Mouse (Mus musculus) ovary, postnatal 10 days (tissue): Measurements from ENCODE around the gene Cyld.
"Not testable (repeated sequence)": the region's sequence is repeated elsewhere in the genome, so short reads cannot be mapped to it uniquely, and the experiment has no call there.

ENCODE experiments used
- DNase-seq: peaks from one replicate; pipeline ENCODE4 v3.0.0; 2022; ENCODE audit warnings: low spot score

The Cyld gene

DNA sequence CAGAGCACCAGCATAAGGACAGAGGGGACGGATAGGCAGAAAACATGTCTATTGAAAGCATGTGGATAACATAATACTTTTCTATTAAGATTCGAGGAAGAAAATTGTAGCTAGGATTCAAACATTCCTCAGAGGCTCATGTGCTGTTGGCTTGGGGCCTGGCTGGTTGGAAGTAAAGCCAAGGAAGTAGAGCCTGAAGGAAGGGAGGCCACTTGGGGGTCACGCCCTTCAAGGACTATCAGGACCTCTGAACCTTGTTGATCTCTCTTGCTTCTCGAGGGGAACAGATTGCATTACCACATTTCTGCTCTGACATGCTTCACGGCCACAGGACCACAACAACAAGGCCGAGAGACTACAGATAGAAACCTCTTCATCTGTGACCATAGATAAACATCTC is 7.7 kb upstream of the Cyld start:
- DNase-seq, result no peak

DNA sequence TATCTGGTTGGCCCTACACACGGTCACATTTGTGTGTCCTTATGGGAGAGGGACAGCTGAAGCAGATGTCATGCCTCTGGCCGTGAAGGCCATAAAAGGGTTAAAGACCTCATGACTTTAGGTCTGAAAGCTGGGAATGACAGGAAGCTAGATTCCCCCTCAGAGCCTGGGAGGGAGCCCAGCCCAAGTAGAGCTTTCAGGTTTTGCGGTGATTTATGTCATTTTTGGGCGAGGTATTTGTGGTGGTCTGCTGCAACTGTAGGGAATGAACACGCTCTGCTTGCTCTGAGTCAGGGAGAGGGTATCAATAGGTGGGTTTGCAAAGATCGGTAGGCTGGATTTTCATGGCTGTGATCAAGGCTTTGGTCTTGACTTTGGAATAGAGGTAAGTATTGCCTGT is 6.9 kb upstream of the Cyld start:
- DNase-seq, result no peak

GRCm38 (mm10) chr8:88691342-88691948 is 5.4 kb upstream of the Cyld start:
- no peak for DNase-seq

DNA sequence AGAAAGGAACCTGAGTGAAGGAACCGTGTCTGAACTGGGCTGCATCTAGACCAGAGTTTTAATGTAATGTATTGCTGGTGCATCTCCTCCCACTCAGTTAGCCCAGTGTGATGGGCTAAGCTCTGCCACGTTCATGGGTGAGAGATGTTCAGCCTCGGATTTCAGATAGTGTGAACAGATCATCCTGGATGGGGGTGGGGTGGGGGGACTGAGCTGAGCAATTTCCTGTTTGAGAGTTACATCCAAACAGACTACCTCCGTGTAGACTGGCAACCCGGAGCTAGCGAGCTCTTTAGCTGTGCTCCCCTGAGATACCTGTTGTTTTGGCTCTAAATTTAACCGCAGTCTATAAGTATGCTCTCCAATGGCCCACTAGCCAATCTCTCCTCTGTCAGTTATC is 4.9 kb upstream of the Cyld start:
- no peak for DNase-seq

GRCm38 (mm10) chr8:88692866-88693265 is 4.0 kb upstream of the Cyld start:
- no peak for DNase-seq

DNA sequence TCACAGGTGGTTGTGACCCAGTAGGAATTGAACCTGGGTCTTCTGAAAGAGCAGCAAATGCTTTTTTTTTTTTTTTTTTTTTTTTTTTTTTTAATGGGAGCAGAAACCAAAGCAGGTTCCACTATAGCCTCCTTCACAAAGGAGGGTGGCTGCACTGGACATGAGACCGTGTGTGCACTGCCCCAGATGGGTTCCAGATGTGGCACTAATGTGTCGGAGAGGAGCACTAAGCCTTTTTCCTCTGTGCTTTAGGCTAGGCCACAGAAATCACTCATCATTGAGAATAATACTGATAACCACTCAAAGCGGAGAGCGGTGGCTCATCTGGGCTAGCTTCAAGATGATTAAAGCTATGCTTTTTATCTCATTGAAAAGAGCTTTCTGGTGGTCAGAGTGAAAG is 3.5 kb upstream of the Cyld start:
- no peak for DNase-seq

DNA sequence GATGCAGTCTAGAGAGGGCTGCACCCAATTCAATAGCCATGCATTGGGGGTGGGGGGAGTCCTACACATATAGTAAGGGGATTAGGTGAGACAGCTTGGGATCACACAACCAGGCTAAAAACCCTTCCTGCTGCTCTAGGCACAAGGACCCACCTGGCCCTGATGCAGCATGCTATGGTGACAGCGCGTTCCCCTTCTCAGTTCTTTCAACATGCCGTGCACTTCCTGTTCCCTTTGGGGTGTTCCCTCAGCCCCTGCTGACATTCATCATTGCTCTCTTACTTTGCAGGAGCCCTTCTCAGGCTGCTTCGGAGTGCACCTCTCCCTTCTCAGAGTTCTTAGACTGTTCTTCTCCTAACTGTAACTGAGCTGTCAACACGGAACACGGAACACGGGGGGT is 2.5 kb upstream of the Cyld start:
- DNase-seq, result no peak

DNA sequence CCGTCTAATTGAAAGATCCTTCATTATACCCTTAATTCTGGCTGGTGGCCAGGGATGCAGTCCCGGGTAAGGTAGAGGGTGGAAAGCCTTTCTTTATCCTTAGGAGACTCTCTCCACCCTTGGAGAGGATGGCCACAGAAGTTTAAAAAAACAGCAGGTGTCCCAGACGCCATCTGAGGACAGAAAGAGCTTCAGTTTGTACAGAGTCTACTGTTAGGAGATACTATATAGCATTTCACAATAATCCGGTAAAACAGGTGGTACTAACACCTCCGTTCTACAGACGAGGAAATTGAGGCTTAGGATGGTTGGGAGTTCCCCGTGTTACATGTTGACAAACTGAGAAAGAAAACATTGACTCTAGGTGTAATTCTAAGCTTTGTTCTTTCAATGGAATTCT is 600 bp upstream of the Cyld start:
- no peak for DNase-seq

- no peak for DNase-seq
These were observed 809 bp downstream of the Cyld start for GRCm38 (mm10) chr8:88697642-88698031.

GRCm38 (mm10) chr8:88698048-88698447 is 1.2 kb downstream of the Cyld start:
- DNase-seq, result no peak

DNA sequence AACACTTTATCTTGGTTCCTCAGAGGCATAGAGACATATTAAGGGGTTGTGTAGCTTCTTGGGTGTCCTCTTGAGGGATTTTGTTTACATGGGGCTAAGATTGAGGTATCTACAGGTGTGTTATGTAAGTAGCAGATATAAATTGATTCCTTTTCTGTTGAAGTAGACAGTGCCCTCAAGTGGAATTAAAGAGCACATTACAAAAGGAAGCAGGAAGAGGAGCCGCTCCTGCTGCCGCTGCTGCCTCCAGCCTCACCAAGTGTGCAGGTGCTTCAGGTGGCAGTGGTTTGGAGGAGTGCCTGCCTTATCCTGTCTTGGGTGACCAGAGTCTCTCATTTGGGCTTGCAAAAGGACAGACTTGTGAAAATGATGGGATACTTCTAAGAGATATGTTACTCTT is 4.8 kb downstream of the Cyld start:
- no peak for DNase-seq

DNA sequence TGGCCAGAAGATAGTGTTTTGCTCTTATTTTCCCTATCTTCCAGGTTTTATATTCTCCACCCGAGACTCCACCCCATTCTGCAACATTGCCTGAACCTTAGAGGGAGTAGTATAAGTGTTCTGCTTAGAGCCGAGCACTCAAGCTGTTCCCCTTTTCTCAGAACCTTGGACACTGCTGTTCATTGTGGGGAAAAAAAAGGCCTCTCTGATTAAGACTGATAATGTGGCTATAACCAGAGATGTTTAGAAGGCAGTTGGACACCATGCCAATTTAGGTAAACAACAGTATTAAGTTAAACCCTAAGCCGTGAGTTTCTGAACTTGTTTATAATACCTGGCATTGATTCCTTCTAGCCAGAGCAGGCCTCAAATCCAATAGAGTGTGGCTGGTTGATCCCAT is 6.0 kb downstream of the Cyld start:
- DNase-seq, result no peak

GRCm38 (mm10) chr8:88723256-88723963 is 26.6 kb downstream of the Cyld start:
- DNase-seq, result no peak

- peak; percentile 72 for DNase-seq
These were observed 58.5 kb downstream of the Cyld start for GRCm38 (mm10) chr8:88755175-88755791.

DNA sequence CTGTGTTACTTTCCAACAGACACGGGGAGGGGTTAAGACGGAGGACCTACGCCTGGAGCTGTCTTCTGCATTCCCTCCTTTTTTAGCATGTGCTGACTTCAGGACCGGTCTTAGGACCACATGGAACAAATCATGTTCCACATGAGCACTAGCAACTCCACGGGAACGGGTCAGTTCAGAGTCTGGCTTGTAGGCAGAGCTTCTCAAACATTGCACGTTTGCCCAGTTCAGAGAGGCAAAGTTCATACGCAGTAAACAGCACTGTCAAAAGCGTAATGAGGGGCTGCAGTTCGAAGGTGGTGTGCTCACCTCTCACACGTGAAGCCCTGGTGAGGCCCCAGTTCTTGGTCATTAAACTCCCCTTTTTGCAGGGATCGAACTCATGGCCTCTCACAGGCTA is 65.2 kb downstream of the Cyld start:
- no peak for DNase-seq

GRCm38 (mm10) chr8:88771241-88771640 is 74.4 kb downstream of the Cyld start:
- DNase-seq, result no peak

DNA sequence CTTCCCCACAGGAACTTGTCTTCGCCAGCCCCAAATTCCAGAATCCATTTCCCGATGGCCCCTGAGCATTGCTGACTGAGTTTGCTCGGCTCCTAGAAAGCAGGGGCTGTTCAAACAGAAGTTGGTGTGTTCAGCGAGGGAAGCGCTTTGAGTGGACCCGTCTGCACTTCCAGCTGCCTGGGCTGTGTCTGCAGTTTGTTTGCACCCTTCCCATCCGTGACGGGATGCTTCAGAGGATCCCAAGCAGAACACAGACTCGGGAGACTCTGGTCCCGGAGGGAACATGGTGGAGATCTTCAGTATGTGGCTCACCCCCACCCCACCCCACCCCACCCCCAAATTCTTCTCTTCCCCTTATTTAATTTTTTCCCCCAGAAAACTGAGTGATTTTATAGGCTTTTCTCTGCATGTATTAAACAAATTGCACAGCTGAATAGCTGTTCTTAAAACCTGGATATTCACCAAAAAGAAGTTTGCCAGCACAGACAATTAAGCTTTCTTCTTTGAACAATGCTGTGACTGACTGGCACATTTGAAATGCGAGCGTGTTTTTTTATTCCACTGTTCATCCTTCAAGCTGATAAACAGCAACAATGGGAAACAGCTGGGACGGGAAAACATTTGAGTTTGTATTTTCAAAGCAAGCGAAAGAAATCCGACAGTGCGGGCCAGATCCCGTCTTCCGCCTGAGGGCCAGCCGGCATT is 77.9 kb downstream of the Cyld start:
- no peak for DNase-seq

DNA sequence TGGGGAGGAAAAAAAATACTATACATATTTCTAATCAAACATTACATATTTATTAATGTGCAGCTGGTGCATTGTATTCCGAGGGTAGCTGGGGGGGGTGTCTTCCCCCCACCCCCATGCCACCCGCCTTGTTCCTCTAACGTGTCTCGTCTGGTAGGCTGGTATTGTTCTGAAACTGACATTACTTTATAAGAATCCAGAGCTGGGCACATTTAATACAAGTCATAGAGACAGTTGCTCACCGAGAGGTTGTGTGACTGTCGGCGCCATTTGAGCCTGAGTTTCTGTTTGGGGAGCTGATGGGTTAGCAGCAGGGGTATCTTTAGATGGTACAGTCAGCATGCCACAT is 78.4 kb downstream of the Cyld start:
- no peak for DNase-seq

DNA sequence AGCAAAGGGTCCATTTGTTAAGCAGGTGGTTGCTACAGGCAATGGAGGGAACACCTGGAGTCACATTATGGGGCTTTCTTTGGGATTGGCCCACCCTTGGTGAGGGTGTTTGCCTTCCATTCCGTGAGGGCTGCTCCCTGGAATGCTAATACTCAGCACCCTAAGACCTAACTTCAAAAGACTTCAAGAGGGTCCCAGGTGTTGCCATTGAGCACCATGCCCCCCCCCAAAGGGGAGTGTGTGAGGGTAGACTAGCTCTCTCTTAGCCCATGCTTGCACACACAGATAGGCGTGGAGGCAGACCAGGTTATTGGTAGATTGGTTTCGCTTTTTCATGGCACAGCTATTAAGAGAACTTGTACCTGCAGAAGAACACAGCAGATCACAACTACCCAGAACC is 83.3 kb downstream of the Cyld start:
- DNase-seq, result no peak

DNA sequence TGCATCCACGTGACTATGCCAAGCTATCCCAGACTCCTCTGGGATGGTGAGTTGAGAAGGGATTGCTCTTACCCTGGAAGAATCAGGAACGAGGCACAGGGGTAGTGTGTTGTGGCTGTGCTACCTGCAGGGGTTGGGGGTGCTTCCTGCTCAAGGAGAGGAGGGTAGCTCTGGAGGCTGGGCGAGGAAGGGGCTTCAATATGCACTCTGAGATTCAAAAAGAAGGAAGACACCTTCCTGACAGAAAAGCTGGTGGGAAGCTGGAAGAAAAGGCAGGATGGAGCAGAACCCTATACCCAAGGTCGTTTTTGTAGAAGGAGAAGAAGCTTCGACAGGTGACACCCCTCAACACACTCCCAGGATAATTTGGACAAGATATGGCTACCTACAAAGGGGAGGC is 84.5 kb downstream of the Cyld start:
- DNase-seq, result no peak

DNA sequence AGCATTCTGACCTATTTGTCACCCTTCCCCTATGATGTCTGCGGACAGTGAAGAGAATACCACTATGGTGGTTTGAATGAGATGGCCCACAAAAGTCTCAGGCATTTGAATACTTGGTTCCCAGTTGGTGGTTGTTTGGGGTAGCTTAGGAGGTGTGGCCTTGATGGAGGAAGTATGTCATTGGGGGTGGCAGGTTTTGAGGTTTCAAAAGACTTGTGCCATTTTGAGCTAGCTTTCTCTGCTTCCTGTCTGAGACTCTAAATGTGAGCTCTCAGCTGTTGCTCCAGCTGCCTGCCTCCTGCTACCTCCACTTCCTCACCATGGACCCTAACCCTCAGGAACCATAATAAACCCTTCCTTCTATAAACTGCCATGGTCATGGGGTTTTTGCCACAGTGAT is 86.9 kb downstream of the Cyld start:
- DNase-seq, result no peak

GRCm38 (mm10) chr8:88788335-88788734 is 91.5 kb downstream of the Cyld start:
- DNase-seq, result not testable (repeated sequence)

- DNase-seq, result no peak
These were observed 96.0 kb downstream of the Cyld start for GRCm38 (mm10) chr8:88792691-88793323.
